Mouse (Mus musculus) CD4-positive, CD25-positive, alpha-beta regulatory T cell, adult 2 months (primary cell): Measurements from ENCODE around the gene Disp3.

Experiments used
- DNase-seq: peaks from one replicate; pipeline ENCODE4 v3.0.0-alpha.2; 2012; ENCODE audit warnings: low read depth, low spot score

Disp3 gene

DNA sequence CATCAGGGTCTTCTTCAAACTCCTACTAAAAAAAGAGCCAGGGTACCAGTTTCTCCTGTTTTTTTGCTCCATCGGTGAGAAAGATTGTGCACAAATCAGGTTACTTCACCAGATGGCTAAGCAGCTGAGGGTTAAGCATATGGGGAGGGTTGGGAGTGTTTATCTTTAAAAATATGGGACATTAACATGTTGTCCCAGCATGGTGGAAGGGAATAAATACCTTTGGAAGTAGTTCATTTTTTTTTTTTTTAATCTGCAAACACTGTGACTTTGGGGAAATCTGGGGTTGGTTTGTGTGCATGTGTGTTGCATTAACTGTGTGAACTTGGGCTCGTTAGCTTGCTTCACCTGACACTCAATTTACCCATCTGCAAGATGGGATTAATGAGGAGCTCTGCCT lies 3.3 kb upstream of the Disp3 start:
- DNase-seq: no peak

DNA sequence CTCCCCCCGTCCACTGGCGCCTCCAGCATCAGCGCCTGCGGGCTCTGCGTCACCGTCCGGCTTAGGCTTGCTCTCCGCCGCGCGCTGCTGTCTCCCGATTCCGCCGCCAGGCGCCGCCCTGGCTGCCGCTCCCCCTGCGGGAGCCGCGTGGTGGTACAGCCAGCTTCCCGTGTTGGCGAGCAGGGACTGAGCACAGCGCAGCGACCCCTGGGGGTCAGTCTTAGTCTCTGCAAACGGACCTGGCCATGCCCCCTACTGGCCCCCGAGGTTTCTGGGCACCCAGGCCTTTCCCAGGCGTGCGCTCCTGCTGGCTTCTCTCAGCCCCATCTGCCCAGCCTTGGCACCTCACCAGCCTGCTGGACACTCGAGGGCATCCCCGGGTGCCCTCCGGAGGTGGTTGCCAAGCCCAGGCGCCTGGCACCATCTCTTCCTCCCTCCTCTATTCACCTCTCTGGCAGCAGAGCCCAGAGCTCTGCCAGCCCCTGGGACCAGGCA lies 337 bp upstream of the Disp3 start:
- DNase-seq: peak; percentile 56

GRCm38 (mm10) chr4:148287041-148287440 lies 724 bp downstream of the Disp3 start:
- DNase-seq: no peak

DNA sequence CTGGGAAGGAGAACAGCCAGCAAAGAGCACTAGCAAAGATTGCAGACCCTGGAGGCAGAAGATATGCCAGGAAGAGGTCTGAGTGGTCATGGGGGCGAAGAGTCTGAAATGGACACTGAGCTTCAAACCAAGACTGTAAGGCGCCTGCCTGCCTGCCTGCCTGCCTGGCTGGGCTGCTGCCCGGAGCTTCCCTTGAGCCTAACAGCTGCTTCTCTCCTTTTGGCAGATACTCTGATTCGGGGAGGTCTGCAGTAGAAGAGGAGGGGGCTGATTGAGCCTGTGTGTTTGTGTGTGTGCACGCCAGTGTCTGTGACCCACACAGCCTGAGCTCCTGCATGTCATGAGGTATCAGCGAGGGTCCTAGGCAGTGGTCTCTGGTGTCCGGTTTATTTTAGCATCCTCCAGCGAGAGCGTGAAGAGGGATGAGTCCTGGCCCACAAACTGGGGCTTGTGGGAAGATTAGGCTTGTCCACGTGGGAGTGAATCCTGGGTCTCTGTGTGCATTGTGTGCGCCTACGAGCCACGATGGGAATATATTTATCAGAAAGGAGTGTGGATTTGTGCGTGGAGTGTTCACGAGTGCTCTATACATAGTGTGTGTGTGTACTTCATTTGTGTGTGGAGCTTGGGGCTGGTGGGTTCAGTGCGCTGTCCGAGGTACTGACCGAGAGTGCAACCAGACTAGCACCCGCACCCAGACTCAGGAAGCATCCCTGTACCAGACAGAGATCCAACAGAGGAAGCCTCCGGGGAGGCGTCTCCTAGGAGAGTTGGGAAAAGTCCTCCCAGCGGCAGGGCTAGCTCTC lies 1.3 kb downstream of the Disp3 start:
- DNase-seq: no peak

- DNase-seq: no peak
Observed at GRCm38 (mm10) chr4:148284219-148284618, 3.5 kb downstream of the Disp3 start.

GRCm38 (mm10) chr4:148276816-148277491 lies 10.8 kb downstream of the Disp3 start:
- DNase-seq: no peak

- no peak for DNase-seq
Observed at GRCm38 (mm10) chr4:148274671-148275070, 13.1 kb downstream of the Disp3 start.

GRCm38 (mm10) chr4:148273229-148273628 lies 14.5 kb downstream of the Disp3 start:
- no peak for DNase-seq

- no peak for DNase-seq
Observed at GRCm38 (mm10) chr4:148271656-148272055, 16.1 kb downstream of the Disp3 start.

DNA sequence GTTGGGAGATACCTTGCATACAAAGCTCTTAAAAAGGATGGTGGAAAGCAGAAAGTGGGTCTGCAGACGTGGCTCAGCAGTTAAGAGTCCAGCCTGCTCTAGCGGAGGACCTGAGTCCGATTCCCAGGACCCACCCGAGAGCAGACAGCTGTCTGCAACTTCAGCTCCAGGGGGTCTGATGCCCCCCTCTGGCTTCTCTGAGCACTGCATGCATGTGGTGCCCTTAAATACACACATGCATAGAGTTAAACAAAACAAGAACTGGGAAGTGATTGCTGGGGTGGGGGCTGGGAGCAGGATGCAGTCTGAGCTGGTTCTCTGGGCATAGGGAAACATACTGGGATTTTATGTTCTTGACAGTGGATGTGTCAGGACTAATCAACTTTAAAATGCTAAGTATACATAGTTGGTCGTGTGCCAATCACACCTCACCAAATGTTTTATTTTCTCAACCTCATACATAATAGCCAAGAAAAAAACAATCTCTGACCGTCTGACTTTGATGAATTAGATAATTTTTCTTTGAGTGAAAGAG lies 20.7 kb downstream of the Disp3 start:
- no peak for DNase-seq

- no peak for DNase-seq
Observed at GRCm38 (mm10) chr4:148259941-148260340, 27.8 kb downstream of the Disp3 start.

DNA sequence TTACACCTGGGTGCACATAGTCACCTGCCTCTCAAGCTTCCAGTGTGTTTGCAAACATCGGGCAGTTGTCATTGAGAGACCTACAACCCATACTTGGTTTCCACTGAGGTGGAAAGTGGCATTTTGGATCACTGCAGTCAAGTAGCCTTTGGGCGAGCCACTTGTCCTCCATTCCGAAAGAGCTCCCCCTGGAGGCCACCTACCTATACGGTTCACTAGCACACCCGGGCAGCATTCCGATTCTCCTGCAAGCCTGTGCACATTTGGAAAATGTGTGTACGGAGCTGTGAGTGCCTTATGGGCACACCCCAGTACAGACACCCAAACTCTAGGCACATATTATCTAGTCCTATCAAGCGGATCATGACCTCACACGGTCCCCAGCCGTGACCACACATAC lies 38.4 kb downstream of the Disp3 start:
- peak; percentile 20 for DNase-seq

GRCm38 (mm10) chr4:148240387-148240786 lies 47.4 kb downstream of the Disp3 start:
- DNase-seq: no peak

DNA sequence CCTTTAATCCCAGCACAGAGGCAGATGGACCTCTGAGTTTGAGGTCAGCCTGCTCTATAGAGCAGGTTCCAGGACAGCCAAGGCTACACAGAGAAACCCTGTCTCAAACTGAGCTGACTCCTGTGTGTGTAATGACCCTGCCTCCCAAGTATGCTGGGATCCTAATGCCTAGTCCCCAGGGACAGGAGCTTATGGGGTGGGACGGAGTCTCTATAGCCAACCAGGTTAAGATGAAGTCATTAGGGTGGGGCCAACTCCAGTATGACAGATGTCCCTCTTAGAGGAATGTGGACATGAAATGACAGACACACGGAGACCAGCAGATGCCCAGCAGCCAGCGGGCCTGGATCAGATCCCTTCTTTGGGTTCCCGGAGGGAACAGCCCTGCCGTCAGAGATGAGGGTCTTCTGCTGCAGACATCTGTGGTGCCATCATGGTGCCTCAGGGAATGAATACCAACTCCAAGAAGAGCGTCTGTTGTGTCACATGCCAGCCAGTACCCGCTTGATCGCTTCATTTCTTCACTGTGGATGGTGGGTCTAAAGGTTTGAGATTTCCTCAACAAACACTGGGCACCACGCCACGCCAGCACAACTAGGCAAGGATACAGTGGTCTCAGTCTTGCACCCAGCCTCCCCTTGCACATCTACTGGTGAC lies 48.2 kb downstream of the Disp3 start:
- DNase-seq: no peak

DNA sequence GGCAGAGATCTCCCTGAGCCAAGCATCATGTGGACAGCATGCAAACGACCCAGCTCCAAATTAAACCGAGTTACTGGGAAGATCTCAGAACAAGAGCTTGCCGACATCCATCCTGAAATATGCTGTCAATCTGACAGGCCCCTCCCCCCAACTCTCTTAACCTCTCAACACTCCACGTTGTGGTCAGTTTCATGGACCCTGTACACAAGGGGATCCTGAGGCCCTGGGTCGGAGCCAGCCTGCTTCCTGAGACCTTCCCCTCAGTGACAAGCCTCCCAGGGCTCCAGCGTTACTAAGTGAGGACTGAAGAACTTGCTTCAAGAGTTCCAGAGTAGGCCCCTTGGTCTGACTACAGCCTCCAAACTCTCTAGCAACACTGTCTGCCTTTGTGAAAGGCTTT lies 48.8 kb downstream of the Disp3 start:
- DNase-seq: no peak

GRCm38 (mm10) chr4:148238218-148238617 lies 49.5 kb downstream of the Disp3 start:
- no peak for DNase-seq

GRCm38 (mm10) chr4:148236664-148237063 lies 51.1 kb downstream of the Disp3 start:
- DNase-seq: no peak

GRCm38 (mm10) chr4:148233061-148233460 lies 54.7 kb downstream of the Disp3 start:
- DNase-seq: no peak

DNA sequence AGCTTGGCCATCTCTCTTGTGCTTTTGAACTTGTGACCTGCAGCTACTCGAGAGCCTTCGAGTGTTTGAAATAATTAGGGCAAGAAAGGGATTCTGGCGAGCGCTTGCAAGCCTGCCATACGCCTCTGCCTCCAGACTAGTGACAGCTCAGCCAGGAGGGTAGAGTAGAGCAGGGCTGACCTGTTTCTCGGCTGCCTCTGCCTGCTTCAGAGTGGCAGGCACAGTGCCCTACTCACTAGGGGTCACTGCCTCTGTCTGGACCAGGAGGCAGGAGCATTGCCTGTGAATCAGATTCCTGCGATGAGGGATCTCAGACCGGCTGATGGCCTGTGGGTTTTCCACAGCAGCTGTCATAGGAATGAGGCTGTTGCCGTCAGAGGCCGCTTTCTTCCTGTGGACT lies 55.1 kb downstream of the Disp3 start:
- no peak for DNase-seq

- DNase-seq: no peak
Observed at GRCm38 (mm10) chr4:148232124-148232523, 55.6 kb downstream of the Disp3 start.

DNA sequence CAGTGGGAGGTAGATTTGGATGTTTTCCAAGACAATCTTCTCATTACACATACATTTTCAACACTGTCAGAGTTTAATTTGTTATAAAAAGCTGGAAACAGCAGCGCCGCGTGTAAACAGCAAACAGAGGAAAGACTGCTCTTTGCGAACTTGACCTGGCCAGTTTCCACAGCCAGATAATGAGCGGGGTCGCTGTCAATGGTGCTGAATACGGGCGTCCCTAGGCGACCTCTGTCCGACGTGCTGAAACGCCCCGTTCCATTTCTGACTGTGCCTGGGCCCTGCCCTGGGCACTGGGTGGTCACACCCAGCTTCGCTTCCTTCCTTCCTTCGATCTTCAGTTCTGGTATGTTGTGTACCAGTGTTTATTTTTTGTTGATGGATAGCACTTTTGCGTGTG lies 58.1 kb downstream of the Disp3 start:
- peak; percentile 2 for DNase-seq

GRCm38 (mm10) chr4:148222983-148223382 lies 64.8 kb downstream of the Disp3 start:
- no peak for DNase-seq
